Mouse (Mus musculus) liver, embryonic 14.5 days (tissue): ENCODE measurements at regions not wholly inside any gene's neighbourhood (a gene's known extent, or its start where the extent isn't known, plus 50 kb on each side); places are given as distances from the start of the nearest gene placed in this dataset.

Experiments used
- ATAC-seq: fragments of 200-750 bp; cut with Nextera tagmentation; 2 replicates; pipeline ENCODE4 v1.8.0; 2017; ENCODE audit warnings: moderate number of reproducible peaks, mild to moderate bottlenecking, moderate library complexity; ENCODE audit not compliant: insufficient read depth
- DNase-seq, 3 experiments: peaks; one replicate each; pipeline ENCODE4 v3.0.0-alpha.2; 2012 to 2013; ENCODE audit warnings: low read depth in 3 of 3, low spot score in 3 of 3
- H3K27ac ChIP-seq: fragments of 300-500 bp; sonication (generic); 2 replicates; pipeline ENCODE4 v1.5.1; 2014; ENCODE audit warnings: moderate library complexity, mild to moderate bottlenecking, control low read depth, inconsistent platforms
- H3K27me3 ChIP-seq: fragments of 300-500 bp; sonication (generic); 2 replicates; pipeline ENCODE4 v1.6.1; 2014; ENCODE audit warnings: mild to moderate bottlenecking, low read length, moderate library complexity; ENCODE audit not compliant: control insufficient read depth, insufficient read depth
- H3K36me3 ChIP-seq: fragments of 300-500 bp; sonication (generic); replicated peaks from 2 replicates; pipeline ENCODE4 v1.6.1; 2014; ENCODE audit warnings: low read depth; ENCODE audit not compliant: control insufficient read depth, insufficient read depth
- H3K4me1 ChIP-seq, 2 experiments: fragments of 200-500 bp in 1 of 2; fragments of 300-500 bp in 1 of 2; sonication (generic) in 1 of 2; replicated peaks; 2 replicates each; pipeline ENCODE4 v1.6.1; 2012 to 2014; ENCODE audit warnings: antibody characterized with exemption in 1 of 2, inconsistent platforms in 1 of 2, low read length in 1 of 2; ENCODE audit not compliant: control insufficient read depth in 2 of 2, insufficient read depth in 2 of 2
- H3K4me2 ChIP-seq: fragments of 300-500 bp; sonication (generic); 2 replicates; pipeline ENCODE4 v1.6.1; 2014; ENCODE audit warnings: low read depth, mild to moderate bottlenecking, control low read depth, moderate library complexity
- H3K4me3 ChIP-seq, 2 experiments: fragments of 200-500 bp in 1 of 2; fragments of 300-500 bp in 1 of 2; sonication (generic) in 1 of 2; 2 replicates each; pipeline ENCODE4 v1.5.1; 2012 to 2014; ENCODE audit warnings: low read depth in 2 of 2, low read length in 2 of 2, mild to moderate bottlenecking in 2 of 2, control low read depth in 1 of 2, inconsistent platforms in 1 of 2, moderate library complexity in 1 of 2; ENCODE audit not compliant: insufficient read depth in 1 of 2
- H3K9ac ChIP-seq: fragments of 300-500 bp; sonication (generic); replicated peaks from 2 replicates; pipeline ENCODE4 v1.6.1; 2014; ENCODE audit warnings: mild to moderate bottlenecking, control low read depth, moderate library complexity
- H3K9me3 ChIP-seq: fragments of 300-500 bp; sonication (generic); 2 replicates; pipeline ENCODE4 v1.6.1; 2016; ENCODE audit warnings: low read length, mixed read lengths; ENCODE audit not compliant: control insufficient read depth
- CTCF ChIP-seq: IDR thresholded peaks from 2 replicates; pipeline ENCODE4 v1.5.1; 2016; ENCODE audit warnings: antibody characterized with exemption, low read depth, control low read depth
- EP300 ChIP-seq: IDR thresholded peaks from 2 replicates; pipeline ENCODE4 v1.6.1; 2016; ENCODE audit warnings: antibody characterized with exemption, low read depth
- WGBS: fragments of 180-500 bp; shearing (Covaris S2); extraction: QIAGEN DNeasy Blood & Tissue Kit; methylation state at CpG from one replicate; pipeline ENCODE4 v1.1.7; 2014; ENCODE audit not compliant: insufficient replicate concordance; 5-methylcytosine and 5-hydroxymethylcytosine counted together

- H3K27ac ChIP-seq: no peak overlapping the region
- H3K9ac ChIP-seq: no peak overlapping the region
- no peaks in the 10 kb centered on the region for H3K36me3 ChIP-seq
- no peak for ATAC-seq
- DNase-seq: no peak
- H3K27me3 ChIP-seq: no peaks in the 10 kb centered on the region
- TF ChIP-seq EP300 (no peak), CTCF (no peak)
- 63% methylated on average over 6 of the region's 6 CpGs for WGBS
- H3K4me1 ChIP-seq: no peaks in the 10 kb centered on the region
- H3K9me3 ChIP-seq: no peaks in the 10 kb centered on the region
- no peak overlapping the region for H3K4me2 ChIP-seq
- no peak overlapping the region for H3K4me3 ChIP-seq
Measured at GRCm38 (mm10) chr10:96454857-96455256, 161.9 kb upstream of the Btg1 start.

GRCm38 (mm10) chr10:96458551-96458950 is 158.3 kb upstream of the Btg1 start:
- no peak overlapping the region for H3K9ac ChIP-seq
- H3K27ac ChIP-seq: no peak overlapping the region
- DNase-seq: no peak
- ATAC-seq: no peak
- TF ChIP-seq EP300: no peak
- no peak for TF ChIP-seq CTCF
- H3K36me3 ChIP-seq: no peaks in the 10 kb centered on the region
- H3K4me1 ChIP-seq: no peaks in the 10 kb centered on the region
- no peaks in the 10 kb centered on the region for H3K9me3 ChIP-seq
- H3K4me3 ChIP-seq: no peak overlapping the region
- H3K4me2 ChIP-seq: no peak overlapping the region
- no peaks in the 10 kb centered on the region for H3K27me3 ChIP-seq
- 71% methylated on average over 4 of the region's 4 CpGs for WGBS

GRCm38 (mm10) chr10:96459186-96459585 is 157.6 kb upstream of the Btg1 start:
- no peaks in the 10 kb centered on the region for H3K4me1 ChIP-seq
- DNase-seq (no peak), ATAC-seq (no peak)
- H3K4me2 ChIP-seq: no peak overlapping the region
- H3K36me3 ChIP-seq: no peaks in the 10 kb centered on the region
- no peak overlapping the region for H3K27ac ChIP-seq
- TF ChIP-seq EP300 (no peak), CTCF (no peak)
- no peaks in the 10 kb centered on the region for H3K9me3 ChIP-seq
- no peak overlapping the region for H3K4me3 ChIP-seq
- 67% methylated on average over 3 of the region's 3 CpGs for WGBS
- H3K9ac ChIP-seq: no peak overlapping the region
- no peaks in the 10 kb centered on the region for H3K27me3 ChIP-seq

- DNase-seq: no peak
- no peak for ATAC-seq
- Histone ChIP-seq H3K36me3 (no peaks in the 10 kb centered on the region), H3K4me1 (no peaks in the 10 kb centered on the region), H3K9ac (no peak overlapping the region), H3K9me3 (no peaks in the 10 kb centered on the region), H3K4me3 (no peak overlapping the region), H3K27me3 (no peaks in the 10 kb centered on the region), H3K27ac (no peak overlapping the region), H3K4me2 (no peak overlapping the region)
- no peak for TF ChIP-seq EP300
- TF ChIP-seq CTCF: no peak
- WGBS: 53% methylated on average over 9 of the region's 9 CpGs
Measured at GRCm38 (mm10) chr10:96460151-96460550, 156.7 kb upstream of the Btg1 start.

GRCm38 (mm10) chr10:96460617-96461338 is 156.0 kb upstream of the Btg1 start:
- Histone ChIP-seq H3K27ac (no peak overlapping the region), H3K4me2 (no peak overlapping the region), H3K4me1 (no peaks in the 10 kb centered on the region), H3K4me3 (no peak overlapping the region), H3K9me3 (no peaks in the 10 kb centered on the region), H3K36me3 (no peaks in the 10 kb centered on the region), H3K9ac (no peak overlapping the region), H3K27me3 (no peaks in the 10 kb centered on the region)
- 74% methylated on average over 10 of the region's 10 CpGs for WGBS
- TF ChIP-seq EP300 (no peak), CTCF (no peak)
- ATAC-seq (no peak), DNase-seq (no peak)
